Mouse (Mus musculus) layer of hippocampus, postnatal 36 days (tissue): ENCODE data around the gene Plscr2. TPM values are rescaled to one million over a fixed set of nuclear protein-coding genes. Genes with fewer than 3 reads are reported as not detected.

Experiments
- microRNA-seq, 2 experiments: library from miRNA; unstranded; fragments of <30 nt; microRNA quantifications; one replicate each; pipeline ENCODE4 v1.2.0; 2021
- total RNA-seq, 2 experiments: library from RNA; stranded (reverse); gene quantifications; 2 replicates each; pipeline ENCODE4 v1.2.3; 2021

Gene Plscr2
- total RNA-seq, 2 experiments from 2014 or later, result 2.2 to 3.3 TPM

Small RNA genes lying within 50 kb of the gene (microRNA-seq; reads per million reads assigned to microRNA genes)
- gene Mir6386, result 0 reads per million in 2 experiments

Other genes with a start within 250 kb of the Plscr2 start
- not detected for gene Plscr5, start 82.7 kb upstream of the Plscr2 start, total RNA-seq
- 1 to 10 TPM; 1.6 to 1.7 TPM for gene Plscr1, start 25.9 kb upstream of the Plscr2 start, total RNA-seq
- gene 1700057G04Rik, start 33.8 kb downstream of the Plscr2 start, total RNA-seq, result not detected
- gene Plscr4, start 181.8 kb downstream of the Plscr2 start, total RNA-seq, result 1 to 10 TPM; 3.0 to 3.6 TPM